Mouse (Mus musculus) stomach, postnatal 0 days (tissue): ENCODE measurements around the gene Slc2a8.

Experiments
- CTCF ChIP-seq: IDR thresholded peaks from 2 replicates; pipeline ENCODE4 v1.5.1; 2016; ENCODE audit warnings: antibody characterized with exemption, low read depth, mild to moderate bottlenecking, moderate library complexity
- EP300 ChIP-seq: optimal IDR thresholded peaks from 2 replicates; pipeline ENCODE3; 2016; ENCODE audit warnings: antibody characterized with exemption

DNA sequence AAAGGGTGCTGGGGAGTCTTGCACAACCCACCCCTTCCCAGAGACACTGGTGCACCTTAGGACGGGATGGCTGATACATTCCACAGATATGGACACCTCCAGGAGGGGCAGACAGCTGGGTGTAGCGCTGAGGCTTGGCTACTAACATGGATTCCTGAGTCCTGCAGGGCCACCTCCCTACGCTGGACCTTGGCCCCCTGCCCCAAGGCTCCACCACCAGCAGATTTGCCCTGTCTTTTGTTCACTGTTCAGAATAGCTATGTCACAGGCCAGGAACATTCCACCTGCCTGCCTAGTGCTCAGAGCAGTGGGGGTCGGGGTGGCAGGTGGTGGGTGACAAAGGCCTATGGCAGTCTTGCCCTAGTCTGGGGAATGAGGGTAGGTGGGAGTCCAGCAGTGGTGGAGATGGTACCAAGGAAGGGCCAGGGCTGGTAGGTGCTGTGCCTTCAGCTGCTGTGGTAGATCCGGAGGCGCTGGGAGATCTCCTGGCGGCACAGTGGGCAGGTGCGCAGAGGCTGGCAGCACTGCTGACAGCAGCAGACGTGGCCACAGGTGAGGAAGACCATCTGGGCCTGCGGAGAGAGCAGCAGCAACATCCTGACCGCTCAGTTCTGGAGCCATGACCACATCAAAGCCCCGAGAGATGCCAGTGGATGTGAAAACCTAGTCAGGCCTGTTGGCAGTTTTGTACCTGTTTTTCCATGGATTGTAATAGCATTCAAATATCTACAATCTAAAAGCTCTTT lies 55.4 kb downstream of the Slc2a8 start:
- no peak for TF ChIP-seq CTCF
- TF ChIP-seq EP300 = no peak
